Mouse (Mus musculus) CH12.LX (cell line): Measurements from ENCODE around the gene Tfpi2.
A peak's percentile ranks its signal among the peaks of the same experiment; 100 is the strongest.

Source experiments
- BHLHE40 ChIP-seq: IDR thresholded peaks from 2 replicates; pipeline ENCODE4 v1.6.1; 2011; ENCODE audit warnings: mild to moderate bottlenecking, low read depth, low read length, improper control_type of control experiment
- CHD1 ChIP-seq: IDR thresholded peaks from 2 replicates; pipeline ENCODE4 v1.6.1; 2012; ENCODE audit warnings: low read depth, low read length, improper control_type of control experiment, inconsistent platforms
- CTCF ChIP-seq, 2 experiments: IDR thresholded peaks in 1 of 2; conservative IDR thresholded peaks in 1 of 2; 2 replicates each; pipeline ENCODE4 v1.5.1; 2011 to 2012; ENCODE audit warnings: low read depth in 2 of 2, low read length in 2 of 2, improper control_type of control experiment in 1 of 2, inconsistent platforms in 1 of 2, mild to moderate bottlenecking in 1 of 2, moderate library complexity in 1 of 2
- ELF1 ChIP-seq: IDR thresholded peaks from 2 replicates; pipeline ENCODE4 v1.6.1; 2014; ENCODE audit warnings: low read depth, mild to moderate bottlenecking, inconsistent platforms, low read length, improper control_type of control experiment
- EP300 ChIP-seq: IDR thresholded peaks from 2 replicates; pipeline ENCODE4 v1.6.1; 2011; ENCODE audit warnings: low read length, improper control_type of control experiment
- GABPA ChIP-seq: IDR thresholded peaks from 2 replicates; pipeline ENCODE4 v1.6.1; 2012; ENCODE audit warnings: low read depth, low read length, improper control_type of control experiment, inconsistent platforms; ENCODE audit not compliant: insufficient replicate concordance
- MAX ChIP-seq: IDR thresholded peaks from 2 replicates; pipeline ENCODE4 v1.6.1; 2011; ENCODE audit warnings: low read length, improper control_type of control experiment
- MXI1 ChIP-seq: IDR thresholded peaks from 2 replicates; pipeline ENCODE4 v1.6.1; 2011; ENCODE audit warnings: mild to moderate bottlenecking, low read depth, low read length, improper control_type of control experiment
- POLR2AphosphoS2 ChIP-seq: IDR thresholded peaks from 2 replicates; pipeline ENCODE4 v1.6.1; 2011; ENCODE audit warnings: low read depth, low read length, improper control_type of control experiment
- SMC3 ChIP-seq: IDR thresholded peaks from 2 replicates; pipeline ENCODE4 v1.6.1; 2011; ENCODE audit warnings: low read depth, low read length, improper control_type of control experiment
- UBTF ChIP-seq: IDR thresholded peaks from 2 replicates; pipeline ENCODE4 v1.6.1; 2012; ENCODE audit warnings: low read depth, mild to moderate bottlenecking, inconsistent platforms, low read length, improper control_type of control experiment, moderate library complexity
- ZC3H11A ChIP-seq: IDR thresholded peaks from 2 replicates; pipeline ENCODE4 v1.6.1; 2012; ENCODE audit warnings: low read depth, mild to moderate bottlenecking, inconsistent platforms, low read length, improper control_type of control experiment

DNA sequence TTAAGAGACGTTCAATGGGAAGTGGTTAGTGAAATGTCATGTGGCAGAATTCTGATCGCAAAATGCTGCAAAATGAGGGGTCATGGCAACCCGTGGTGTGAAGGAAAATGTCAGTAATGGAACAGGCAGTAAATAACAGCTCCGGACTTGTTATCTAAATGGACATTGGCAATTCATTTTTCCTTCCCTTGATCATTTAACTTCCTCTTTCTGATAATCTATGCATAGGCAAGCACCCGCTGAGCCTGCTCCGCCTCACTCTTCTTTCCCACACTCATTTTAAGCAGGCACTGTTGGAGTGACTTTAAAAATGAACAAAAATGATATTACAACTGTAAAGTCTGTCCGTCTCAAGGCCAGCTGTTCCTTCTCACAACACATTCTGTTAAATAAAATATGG is 72.7 kb downstream of the Tfpi2 start:
- TF ChIP-seq UBTF (no peak), BHLHE40 (no peak), CTCF (conservative IDR thresholded peaks at IDR 0.05 in 1 of 2, IDR thresholded peaks at IDR 0.05 in 1 of 2; ENCODE audit: low read depth in 2 of 2, low read length in 2 of 2) (no peak), MAX (no peak), SMC3 (no peak), ZC3H11A (no peak), ELF1 (no peak), CHD1 (no peak), EP300 (0 out of 2 replicates have a peak, but pooled peaks have one; percentile 25), GABPA (no peak), MXI1 (no peak), POLR2AphosphoS2 (no peak)
